Mouse (Mus musculus) embryonic fibroblast, embryonic 13.5 days (primary cell): ENCODE data around the gene Fbxw19. TPM values are rescaled to one million over a fixed set of nuclear protein-coding genes. Genes with fewer than 3 reads are reported as not detected.
"Not testable (repeated sequence)": the region's sequence is repeated elsewhere in the genome, so short reads cannot be mapped to it uniquely, and the experiment has no call there.

ENCODE experiments used
- H3K27ac ChIP-seq: 2 replicates; pipeline ENCODE4 v1.5.1; 2012; ENCODE audit warnings: low read length, control low read depth, inconsistent platforms; ENCODE audit not compliant: insufficient read depth
- H3K4me1 ChIP-seq: 2 replicates; pipeline ENCODE4 v1.6.1; 2011; ENCODE audit warnings: low read length; ENCODE audit not compliant: control insufficient read depth, insufficient read depth
- H3K4me3 ChIP-seq: 2 replicates; pipeline ENCODE4 v1.5.1; 2011; ENCODE audit warnings: mild to moderate bottlenecking, control low read depth, low read length; ENCODE audit not compliant: insufficient read depth
- CTCF ChIP-seq: IDR thresholded peaks from 2 replicates; pipeline ENCODE4 v1.5.1; 2011; ENCODE audit warnings: mild to moderate bottlenecking, control low read depth, low read length, moderate library complexity, borderline replicate concordance; ENCODE audit not compliant: insufficient read depth
- POLR2A ChIP-seq: IDR thresholded peaks from 2 replicates; pipeline ENCODE4 v1.6.1; 2011; ENCODE audit warnings: low read depth, mild to moderate bottlenecking, control low read depth, low read length, moderate library complexity
- polyA plus RNA-seq: library from polyadenylated mRNA; stranded (reverse); fragments of >200 nt; gene quantifications from 2 replicates; pipeline ENCODE4 v1.2.4, GENCODE M21; 2011; ENCODE audit warnings: low read depth; ENCODE audit not compliant: missing spikeins, insufficient read length

Gene Fbxw19
- polyA plus RNA-seq = not detected in 2 replicates

DNA sequence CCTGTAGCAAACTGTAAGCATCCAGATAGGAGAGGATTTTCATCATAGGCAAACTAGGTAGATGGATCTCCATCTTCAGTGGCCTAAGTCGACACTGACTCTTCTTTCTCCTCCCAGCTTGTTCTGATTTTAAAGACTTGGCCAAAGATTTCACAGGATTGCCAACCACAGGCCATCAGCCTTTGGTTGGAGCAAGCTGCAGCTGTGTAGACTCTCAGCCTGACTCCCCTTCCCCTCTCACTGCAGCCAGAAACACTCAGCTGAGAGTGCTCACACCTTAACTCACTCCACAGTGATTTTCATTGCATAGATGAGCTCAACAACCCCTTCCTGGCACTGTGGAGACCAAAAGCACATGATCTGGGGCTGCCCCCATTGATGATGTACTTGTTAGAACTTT is at the start of gene Fbxw19:
TSS of gene Fbxw19 (minus strand) at position 101 of the 400 bp plus-strand sequence.
- not testable (repeated sequence) for H3K4me3 ChIP-seq, H3K4me1 ChIP-seq

DNA sequence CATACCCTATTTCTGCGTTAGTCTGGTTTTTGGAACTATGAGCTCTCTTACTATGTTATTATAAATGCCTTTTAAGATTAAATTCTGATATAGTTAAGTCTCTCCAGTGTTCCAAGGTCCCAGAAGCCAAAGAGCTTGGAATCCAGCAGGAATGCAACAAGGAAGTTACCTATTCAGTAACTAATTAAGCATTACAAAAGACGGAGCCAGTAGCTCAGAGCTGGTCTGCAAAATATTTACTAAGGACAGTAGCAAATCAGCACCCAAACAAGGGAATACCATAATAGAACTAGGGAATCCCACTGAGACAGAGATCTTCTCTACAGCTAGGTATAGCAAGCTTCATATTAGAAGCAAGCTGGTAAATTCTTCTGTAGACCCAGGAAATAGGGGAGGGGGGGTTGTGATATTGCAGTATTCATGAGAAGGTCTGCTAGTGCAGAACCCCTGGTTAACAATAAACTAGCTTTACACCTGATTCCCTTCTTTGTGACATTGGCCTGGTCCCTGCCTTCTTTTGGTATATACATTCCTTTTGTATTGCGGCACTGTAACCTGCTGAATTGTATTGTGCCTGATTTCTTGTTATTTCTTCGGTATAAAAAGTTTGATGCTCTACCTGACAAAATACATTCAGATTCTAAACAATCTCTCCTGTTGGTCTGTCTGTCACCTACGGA is 27.9 kb upstream of the Fbxw19 start:
- H3K27ac ChIP-seq = no peak overlapping the region
- TF ChIP-seq CTCF = no peak
- TF ChIP-seq POLR2A = no peak
- no peaks in the 10 kb centered on the region for H3K4me1 ChIP-seq
- H3K4me3 ChIP-seq = no peak overlapping the region

More for the DNA sequence above, at the start of gene Fbxw19:
- H3K27ac ChIP-seq = not testable (repeated sequence)

DNA sequence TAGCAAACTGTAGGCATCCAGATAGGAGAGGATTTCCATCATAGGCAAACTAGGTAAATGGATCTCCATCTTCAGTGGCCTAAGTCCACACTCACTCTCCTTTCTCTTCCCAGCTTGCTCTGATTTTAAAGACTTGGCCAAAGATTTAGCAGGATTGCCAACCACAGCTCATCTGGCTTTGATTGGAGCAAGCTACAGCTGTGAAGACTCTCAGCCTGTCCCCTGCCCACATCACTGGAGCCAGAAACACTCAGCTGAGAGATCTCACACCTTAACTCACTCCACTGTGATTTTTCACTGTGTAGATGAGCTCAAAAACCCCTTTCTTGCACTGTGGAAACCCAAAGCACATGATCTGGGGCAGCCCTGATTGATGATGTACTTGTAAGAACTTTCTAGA is 46.6 kb downstream of the Fbxw19 start, which contains the start of gene Fbxw16:
TSS of gene Fbxw16 (minus strand) at position 101 of the 400 bp plus-strand sequence.
- Histone ChIP-seq H3K4me1 (no peaks in the 10 kb centered on the region), H3K4me3 (no peak within 1 kb of the TSS), H3K27ac (no peak within 1 kb of the TSS)
- TF ChIP-seq CTCF = no peak
- TF ChIP-seq POLR2A = no peak

DNA sequence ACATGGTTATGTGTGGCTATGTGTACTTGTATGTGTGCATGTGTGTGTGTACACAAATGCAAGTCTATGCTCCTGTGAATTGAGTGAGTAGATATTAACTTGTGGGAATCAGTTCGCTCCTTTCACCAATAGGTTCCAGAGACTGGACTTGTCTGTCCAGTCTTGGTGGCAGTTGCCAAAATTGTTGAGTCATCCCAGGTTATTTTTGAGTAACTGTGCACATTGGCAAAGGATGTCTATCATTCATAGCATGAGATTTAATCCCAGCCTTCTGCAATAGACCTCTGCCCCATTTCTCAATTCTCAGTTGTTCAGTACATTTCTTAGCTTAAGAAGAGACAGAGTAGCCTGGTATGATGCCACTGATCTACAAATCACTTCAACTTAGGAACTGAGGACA is 62.7 kb downstream of the Fbxw19 start:
- Histone ChIP-seq H3K27ac (no peak overlapping the region), H3K4me1 (no peaks in the 10 kb centered on the region), H3K4me3 (no peak overlapping the region)
- TF ChIP-seq POLR2A (no peak), CTCF (no peak)

Other genes starting within 250 kb of the Fbxw19 start
- gene Fbxw14, start 208.2 kb downstream of the Fbxw19 start, polyA plus RNA-seq = not detected in 2 replicates
- not detected in 2 replicates for gene Fbxw28, start 156.2 kb downstream of the Fbxw19 start, polyA plus RNA-seq
- gene Fbxw22, start 91.6 kb downstream of the Fbxw19 start, polyA plus RNA-seq = not detected in 2 replicates
- not detected in 2 replicates for gene Fbxw16, start 46.7 kb downstream of the Fbxw19 start, polyA plus RNA-seq
- not detected in 2 replicates for gene Fbxw15, start 72.4 kb upstream of the Fbxw19 start, polyA plus RNA-seq
- gene Fbxw24, start 130.2 kb upstream of the Fbxw19 start, polyA plus RNA-seq = not detected in 2 replicates
- not detected in 2 replicates for gene Fbxw25, start 168.8 kb upstream of the Fbxw19 start, polyA plus RNA-seq
- not detected in 2 replicates for gene Fbxw18, start 206.8 kb upstream of the Fbxw19 start, polyA plus RNA-seq